12 mouse cellular contexts compared by ENCODE assay signal in the genomic region with DNA sequence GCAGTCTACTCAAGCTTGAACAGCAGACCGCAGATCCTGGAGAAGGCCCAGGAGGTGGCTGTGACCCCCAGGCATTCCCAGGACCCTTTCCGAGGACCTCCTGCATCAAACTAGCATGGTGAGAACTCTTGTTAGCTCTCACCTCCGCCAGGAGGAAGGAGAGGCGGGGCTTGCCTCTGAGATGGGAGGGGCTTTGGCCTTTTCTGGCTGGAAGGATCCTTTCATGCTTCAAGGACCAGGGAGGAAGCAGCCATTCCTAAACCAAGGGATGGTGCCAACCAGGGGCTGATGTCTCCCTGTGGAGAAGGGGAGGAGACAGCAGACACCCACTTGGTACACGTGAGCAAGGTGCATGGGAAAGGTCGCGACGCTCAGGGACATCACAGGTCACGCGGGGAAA. TPM values are rescaled to one million over a fixed set of nuclear protein-coding genes. Genes with fewer than 3 reads are reported as not detected.
A peak's percentile ranks its signal among the peaks of the same experiment; 100 is the strongest.
DNase-seq lines count a peak whose midpoint lies in the region; ATAC-seq and TF ChIP-seq lines count a peak whose summit lies in the region.
"Had no signal": no experiment of that assay in that cellular context is flagged by ENCODE, and none has a peak within 500 bp of the region (broad histone marks: within the 10 kb centered on the region; RNA-seq: fewer than 3 reads in every experiment).

No protein-coding gene starts in this region.

- H3K4me3 ChIP-seq in lung, embryonic 16.5 days (ENCODE audit: low read length): no peak overlapping the region
- no peak overlapping the region for H3K4me3 ChIP-seq in lung, adult 2 months (replicated peaks; ENCODE audit: extremely low read depth, low read depth, low read length)
- peak overlapping the region; percentile 41 for H3K4me3 ChIP-seq in forebrain, embryonic 10.5 days
- peak overlapping the region; percentile 17; the same call in 1 of the 2 replicates for H3K4me3 ChIP-seq in limb, embryonic 11.5 days (ENCODE audit: low read depth, low read length)
- 0 out of 2 replicates have a peak overlapping the region, but pooled peaks have one; percentile 5 for H3K4me3 ChIP-seq in stomach, embryonic 14.5 days (ENCODE audit: low read depth, low read length)

- H3K27ac ChIP-seq in lung, embryonic 16.5 days (ENCODE audit: low read length): no peak overlapping the region
- no peak overlapping the region for H3K27ac ChIP-seq in forebrain, embryonic 10.5 days
- no peak overlapping the region for H3K27ac ChIP-seq in limb, embryonic 11.5 days (replicated peaks; ENCODE audit: low read depth, low read length)
- H3K27ac ChIP-seq in stomach, embryonic 14.5 days (ENCODE audit: low read length): no peak overlapping the region

- H3K27me3 ChIP-seq in lung, embryonic 16.5 days (ENCODE audit: control insufficient read depth, insufficient read depth, low read depth, low read length): no peaks in the 10 kb centered on the region
- no peaks in the 10 kb centered on the region for H3K27me3 ChIP-seq in forebrain, embryonic 10.5 days (ENCODE audit: poor library complexity, severe bottlenecking)
- H3K27me3 ChIP-seq in limb, embryonic 11.5 days (ENCODE audit: control insufficient read depth, insufficient read depth, low read length): no peaks in the 10 kb centered on the region
- no peaks in the 10 kb centered on the region for H3K27me3 ChIP-seq in stomach, embryonic 14.5 days (ENCODE audit: control insufficient read depth, insufficient read depth, low read length)
- H3K27me3 ChIP-seq: Patski had no signal

- TF ChIP-seq POLR2A in lung, adult 2 months (IDR thresholded peaks at IDR 0.05; ENCODE audit: borderline replicate concordance, extremely low read depth, low read depth, low read length): no peak

- no peak for TF ChIP-seq CTCF in lung, adult 2 months (IDR thresholded peaks at IDR 0.05; ENCODE audit: insufficient read depth, low read length)

- ATAC-seq in lung, embryonic 16.5 days (ENCODE audit: low read depth): peak; percentile 59
- ATAC-seq in limb, embryonic 11.5 days (ENCODE audit: insufficient number of reproducible peaks, low FRiP score, low TSS enrichment, low read depth): peak; percentile 28; the same call in 1 of the 2 replicates
- 0 out of 2 replicates have a peak, but pooled peaks have one; percentile 28 for ATAC-seq in stomach, embryonic 14.5 days (ENCODE audit: insufficient number of reproducible peaks, insufficient read depth, low FRiP score, low read depth)
- no peak for ATAC-seq in CD4-positive, CD25-positive, alpha-beta regulatory T cell, adult 4 months
- ATAC-seq: Patski had no signal

- no peak for DNase-seq in lung, adult 2 months
- no peak for DNase-seq in forebrain, embryonic 10.5 days (ENCODE audit: extremely low spot score, low spot score)
- DNase-seq in limb, embryonic 11.5 days (ENCODE audit: low spot score): peak; percentile 58
- no peak for DNase-seq in thymus, adult 18-20 months
- no peak for DNase-seq in layer of hippocampus, postnatal 10 days (ENCODE audit: low spot score in 2 of 2)
- DNase-seq: cerebellum, postnatal 10 days; right cerebral cortex, postnatal 14 days had no signal

- no peaks in the 10 kb centered on the region; the same call in 1 of the 2 replicates for H3K4me1 ChIP-seq in lung, embryonic 16.5 days (replicated peaks; ENCODE audit: control insufficient read depth, insufficient read depth, low read length)
- H3K4me1 ChIP-seq in lung, adult 2 months (ENCODE audit: control insufficient read depth, insufficient read depth, low read length): no peaks in the 10 kb centered on the region
- peaks cover 29% of the 10 kb centered on the region for H3K4me1 ChIP-seq in forebrain, embryonic 10.5 days
- peaks cover 7% of the 10 kb centered on the region for H3K4me1 ChIP-seq in limb, embryonic 11.5 days (ENCODE audit: control insufficient read depth, insufficient read depth, low read length)
- 0 out of 2 replicates have a peak, but pooled peaks cover 8% of the 10 kb centered on the region for H3K4me1 ChIP-seq in stomach, embryonic 14.5 days (ENCODE audit: control insufficient read depth, insufficient read depth, low read length)

- H3K9ac ChIP-seq in lung, embryonic 16.5 days (ENCODE audit: low read length): no peak overlapping the region
- H3K9ac ChIP-seq in limb, embryonic 11.5 days (ENCODE audit: low read length): peak overlapping the region; percentile 37
- H3K9ac ChIP-seq in stomach, embryonic 14.5 days (replicated peaks; ENCODE audit: low read depth, low read length): no peak overlapping the region

- WGBS in lung, embryonic 16.5 days: 28% methylated on average over 10 of the region's 10 CpGs
- 32% methylated on average over 10 of the region's 10 CpGs for WGBS in lung, adult 2 months
- WGBS in forebrain, embryonic 10.5 days: 18% methylated on average over 10 of the region's 10 CpGs
- 18% methylated on average over 10 of the region's 10 CpGs for WGBS in limb, embryonic 11.5 days
- WGBS in stomach, embryonic 14.5 days: 26% methylated on average over 10 of the region's 10 CpGs

- no peaks in the 10 kb centered on the region for H3K36me3 ChIP-seq in lung, embryonic 16.5 days (ENCODE audit: control insufficient read depth, insufficient read depth, low read length)
- no peaks in the 10 kb centered on the region for H3K36me3 ChIP-seq in forebrain, embryonic 10.5 days (replicated peaks)
- no peaks in the 10 kb centered on the region for H3K36me3 ChIP-seq in limb, embryonic 11.5 days (ENCODE audit: control insufficient read depth, insufficient read depth, low read length)
- H3K36me3 ChIP-seq in stomach, embryonic 14.5 days (ENCODE audit: control insufficient read depth, insufficient read depth, low read length): no peaks in the 10 kb centered on the region

- peak overlapping the region; percentile 13; the same call in 1 of the 2 replicates for H3K4me2 ChIP-seq in lung, embryonic 16.5 days (ENCODE audit: low read depth, low read length)
- peak overlapping the region; percentile 43; the same call in 1 of the 2 replicates for H3K4me2 ChIP-seq in limb, embryonic 11.5 days (ENCODE audit: low read depth, severe bottlenecking)
- peak overlapping the region; percentile 30 for H3K4me2 ChIP-seq in stomach, embryonic 14.5 days (replicated peaks; ENCODE audit: low read depth, low read length)

- H3K9me3 ChIP-seq in lung, embryonic 16.5 days (ENCODE audit: control insufficient read depth, low read length): no peaks in the 10 kb centered on the region
- H3K9me3 ChIP-seq in forebrain, embryonic 10.5 days: no peaks in the 10 kb centered on the region
- H3K9me3 ChIP-seq in limb, embryonic 11.5 days (ENCODE audit: control insufficient read depth, low read length): no peaks in the 10 kb centered on the region
- no peaks in the 10 kb centered on the region for H3K9me3 ChIP-seq in stomach, embryonic 14.5 days (ENCODE audit: control insufficient read depth, low read depth, low read length)

RNA-seq across cellular contexts. Expression of a gene that starts 13.6 kb away (rescaled TPM):
- polyA plus RNA-seq in lung, embryonic 16.5 days (2015; fragmentation: Nextera tagmentation; extraction: Ambion mirVana): 0.44 and 0.69 TPM in 2 replicates
- 0.43 and 0.66 TPM in 2 replicates for polyA plus RNA-seq in lung, adult 2 months (2012; rRNA removed)
- polyA plus RNA-seq in forebrain, embryonic 10.5 days (2016; fragmentation: Nextera tagmentation; extraction: Ambion mirVana): 0.21 and 0.45 TPM in 2 replicates
- 0.28 and 0.29 TPM in 2 replicates for polyA plus RNA-seq in limb, embryonic 11.5 days (2014; fragmentation: Nextera tagmentation; extraction: Ambion mirVana)
- polyA plus RNA-seq in stomach, embryonic 14.5 days (2014; fragmentation: Nextera tagmentation; extraction: Ambion mirVana): not detected in 2 replicates
- polyA plus RNA-seq in CD4-positive, CD25-positive, alpha-beta regulatory T cell, adult 4 months (2017; shearing (Covaris generic)): not detected
- 10 to 100 TPM; 17.8 to 19.6 TPM for total RNA-seq in layer of hippocampus, postnatal 10 days (2021)
- total RNA-seq: hematopoietic stem cell, adult 5-6 weeks had no signal

Comparison
In these comparisons a context has a peak if more than half of its experiments do, and no peak if none do; other contexts are left out.
1. H3K4me3 ChIP-seq: peak in forebrain, embryonic 10.5 days (single experiment), limb, embryonic 11.5 days (single experiment) and stomach, embryonic 14.5 days (single experiment); none in lung, embryonic 16.5 days (single experiment) and lung, adult 2 months (single experiment).
2. Peak in every context shown above with its lines, with median percentiles within 50 percentile points of each other: H3K4me2 ChIP-seq.